Mouse (Mus musculus) kidney, postnatal 4 days (tissue): ENCODE data around the gene Ptprn2.

Experiments
- DNase-seq, 2 experiments: peaks; one replicate each; pipeline ENCODE4 v3.0.0; 2021; ENCODE audit warnings: mixed read lengths in 2 of 2

Ptprn2 gene

GRCm38 (mm10) chr12:116528861-116529260 is 43.3 kb downstream of the Ptprn2 start:
- no peak for DNase-seq

GRCm38 (mm10) chr12:116533281-116533680 is 47.8 kb downstream of the Ptprn2 start:
- DNase-seq = no peak

GRCm38 (mm10) chr12:116539305-116539704 is 53.8 kb downstream of the Ptprn2 start:
- no peak for DNase-seq

- peak; percentile 4 to 30 for DNase-seq
These were observed 55.1 kb downstream of the Ptprn2 start for GRCm38 (mm10) chr12:116540608-116541007.

GRCm38 (mm10) chr12:116550031-116550430 is 64.5 kb downstream of the Ptprn2 start:
- DNase-seq = peak; percentile 14 to 43

GRCm38 (mm10) chr12:116551516-116551915 is 66.0 kb downstream of the Ptprn2 start:
- no peak for DNase-seq

- no peak for DNase-seq
These were observed 66.8 kb downstream of the Ptprn2 start for GRCm38 (mm10) chr12:116552306-116552705.

GRCm38 (mm10) chr12:116553361-116553760 is 67.8 kb downstream of the Ptprn2 start:
- no peak for DNase-seq

- DNase-seq = no peak
These were observed 70.4 kb downstream of the Ptprn2 start for GRCm38 (mm10) chr12:116555964-116556363.

- no peak for DNase-seq
These were observed 78.9 kb downstream of the Ptprn2 start for GRCm38 (mm10) chr12:116564441-116564840.

GRCm38 (mm10) chr12:116566672-116567071 is 81.2 kb downstream of the Ptprn2 start:
- DNase-seq = no peak

GRCm38 (mm10) chr12:116567170-116567569 is 81.7 kb downstream of the Ptprn2 start:
- DNase-seq = no peak

GRCm38 (mm10) chr12:116569568-116569967 is 84.0 kb downstream of the Ptprn2 start:
- no peak for DNase-seq

- DNase-seq = peak in 1 of 2 experiments; percentile 38
These were observed 88.6 kb downstream of the Ptprn2 start for GRCm38 (mm10) chr12:116574102-116574501.

GRCm38 (mm10) chr12:116574720-116575119 is 89.2 kb downstream of the Ptprn2 start:
- no peak for DNase-seq

- peak in 1 of 2 experiments; percentile 10 for DNase-seq
These were observed 92.4 kb downstream of the Ptprn2 start for GRCm38 (mm10) chr12:116577917-116578316.

- DNase-seq = no peak
These were observed 95.5 kb downstream of the Ptprn2 start for GRCm38 (mm10) chr12:116580827-116581544.

- DNase-seq = peak; percentile 48 to 67
These were observed 96.3 kb downstream of the Ptprn2 start for GRCm38 (mm10) chr12:116581864-116582263.

- DNase-seq = no peak
These were observed 97.3 kb downstream of the Ptprn2 start for GRCm38 (mm10) chr12:116582829-116583228.

GRCm38 (mm10) chr12:116585001-116585400 is 99.5 kb downstream of the Ptprn2 start:
- DNase-seq = peak; percentile 46 to 70

- DNase-seq = no peak
These were observed 100.6 kb downstream of the Ptprn2 start for GRCm38 (mm10) chr12:116586167-116586566.

- no peak for DNase-seq
These were observed 102.0 kb downstream of the Ptprn2 start for GRCm38 (mm10) chr12:116587548-116587947.

GRCm38 (mm10) chr12:116590076-116590475 is 104.6 kb downstream of the Ptprn2 start:
- DNase-seq = no peak

GRCm38 (mm10) chr12:116594457-116594856 is 108.9 kb downstream of the Ptprn2 start:
- no peak for DNase-seq
